Mouse (Mus musculus) embryonic facial prominence, embryonic 12.5 days (tissue): ENCODE data around the gene Bcl6. TPM values are rescaled to one million over a fixed set of nuclear protein-coding genes. Genes with fewer than 3 reads are reported as not detected.

ENCODE experiments used
- ATAC-seq: fragments of 200-750 bp; cut with Nextera tagmentation; 2 replicates; pipeline ENCODE4 v1.8.0; 2017; ENCODE audit not compliant: insufficient number of reproducible peaks, insufficient read depth, low FRiP score, low TSS enrichment
- H3K27ac ChIP-seq: fragments of 300-500 bp; sonication (generic); 2 replicates; pipeline ENCODE4 v1.5.1; 2016; ENCODE audit warnings: mild to moderate bottlenecking
- H3K27me3 ChIP-seq: fragments of 300-500 bp; sonication (generic); 2 replicates; pipeline ENCODE4 v1.6.1; 2016; ENCODE audit warnings: mild to moderate bottlenecking, moderate library complexity
- H3K36me3 ChIP-seq: fragments of 300-500 bp; sonication (generic); 2 replicates; pipeline ENCODE4 v1.6.1; 2016; ENCODE audit warnings: mild to moderate bottlenecking
- H3K4me1 ChIP-seq: fragments of 300-500 bp; sonication (generic); 2 replicates; pipeline ENCODE4 v1.6.1; 2016
- H3K4me2 ChIP-seq: fragments of 300-500 bp; sonication (generic); replicated peaks from 2 replicates; pipeline ENCODE4 v1.6.1; 2016; ENCODE audit warnings: mild to moderate bottlenecking, moderate library complexity
- H3K4me3 ChIP-seq: fragments of 300-500 bp; sonication (generic); 2 replicates; pipeline ENCODE4 v1.5.1; 2016; ENCODE audit warnings: mild to moderate bottlenecking
- H3K9ac ChIP-seq: fragments of 300-500 bp; sonication (generic); 2 replicates; pipeline ENCODE4 v1.6.1; 2016; ENCODE audit warnings: mild to moderate bottlenecking, moderate library complexity
- H3K9me3 ChIP-seq: fragments of 300-500 bp; sonication (generic); 2 replicates; pipeline ENCODE4 v1.6.1; 2016; ENCODE audit warnings: mild to moderate bottlenecking, moderate library complexity
- WGBS: fragments of 180-500 bp; shearing (Covaris S2); methylation state at CpG from one replicate; pipeline ENCODE4 v1.1.7; 2016; 5-methylcytosine and 5-hydroxymethylcytosine counted together
- polyA plus RNA-seq: library from polyadenylated mRNA; unstranded; fragments of >200 nt; fragmentation: Nextera tagmentation; extraction: Ambion mirVana; gene quantifications from 2 replicates; pipeline ENCODE4 v1.2.1, GENCODE M21; 2016

Bcl6 gene
- polyA plus RNA-seq, 1 experiment from 2014 or later: 0.51 TPM

DNA sequence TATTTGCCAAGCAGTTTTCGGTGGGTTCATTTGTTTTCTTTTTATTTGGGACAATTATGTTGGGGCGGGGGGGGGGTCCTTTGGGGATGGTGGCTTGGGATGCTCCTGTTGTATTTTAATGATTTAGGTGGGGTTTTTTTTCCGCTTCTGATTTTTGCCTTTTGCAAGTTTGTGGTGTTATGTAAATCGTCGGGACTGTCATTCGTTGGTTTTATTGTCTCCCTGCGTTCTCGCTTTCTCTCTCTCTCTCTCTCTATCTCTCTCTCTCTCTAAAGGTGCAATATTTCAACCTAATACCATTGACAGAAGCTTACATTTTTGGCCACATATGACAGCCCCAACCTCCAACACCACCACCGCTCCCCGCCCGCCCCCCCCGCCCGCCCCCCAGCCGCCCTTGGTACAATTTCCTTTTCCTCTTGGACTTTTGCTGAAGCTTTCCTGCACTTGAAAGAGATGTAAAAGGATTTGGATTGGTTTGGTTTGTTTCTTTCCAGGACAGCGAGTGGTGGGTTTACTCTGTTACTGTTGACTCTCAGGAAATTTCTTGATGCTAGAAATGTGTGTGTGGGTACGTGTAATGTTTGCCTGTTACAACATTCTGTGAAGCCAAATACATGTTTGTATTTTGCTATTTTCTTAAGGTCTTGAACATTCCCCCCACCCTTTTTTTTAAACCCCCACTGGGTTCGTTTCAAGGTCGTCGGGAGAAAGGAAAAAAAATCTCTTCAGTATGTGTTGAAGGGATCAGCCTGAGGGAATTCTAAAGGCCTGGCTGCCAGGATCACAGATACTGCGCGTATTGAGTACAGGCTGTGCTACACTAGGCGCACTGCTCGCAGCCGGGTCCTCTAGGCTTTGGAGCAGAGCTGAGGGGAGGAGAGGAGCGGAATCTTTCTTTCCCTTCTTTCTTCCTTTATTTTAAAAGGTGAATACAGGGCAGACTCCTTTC, 833 bp upstream of the Bcl6 start:
- H3K4me3 ChIP-seq: peak overlapping the region; percentile 72
- no peaks in the 10 kb centered on the region for H3K36me3 ChIP-seq
- H3K27me3 ChIP-seq: 0 out of 2 replicates have a peak, but pooled peaks cover 7% of the 10 kb centered on the region
- H3K9ac ChIP-seq: peak overlapping the region; percentile 49
- ATAC-seq: no peak
- H3K27ac ChIP-seq: peak overlapping the region; percentile 95
- H3K4me2 ChIP-seq: peak overlapping the region; percentile 90
- H3K4me1 ChIP-seq: peaks cover 34% of the 10 kb centered on the region
- no peaks in the 10 kb centered on the region for H3K9me3 ChIP-seq
- 2% methylated on average over 25 of the region's 25 CpGs for WGBS

DNA sequence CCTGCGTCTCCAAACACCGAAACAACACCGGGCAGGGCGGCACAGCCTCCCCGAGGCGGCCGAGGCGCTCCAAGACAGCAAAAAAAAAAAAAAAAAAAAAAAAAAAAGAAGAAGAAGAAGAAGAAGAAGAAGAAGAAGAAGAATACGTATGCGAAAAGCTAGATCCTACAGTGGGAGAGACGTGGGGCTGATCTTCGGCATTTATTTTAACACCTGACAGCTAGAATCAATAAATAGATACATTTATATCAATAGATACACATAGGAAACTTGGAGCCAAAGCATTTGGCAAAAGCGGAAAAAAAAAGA, 541 bp downstream of the Bcl6 start:
- Histone ChIP-seq H3K4me2 (peak overlapping the region; percentile 90), H3K27me3 (0 out of 2 replicates have a peak, but pooled peaks cover 7% of the 10 kb centered on the region), H3K4me3 (peak overlapping the region; percentile 72), H3K4me1 (peaks cover 34% of the 10 kb centered on the region), H3K27ac (peak overlapping the region; percentile 95), H3K36me3 (no peaks in the 10 kb centered on the region), H3K9ac (peak overlapping the region; percentile 74), H3K9me3 (no peaks in the 10 kb centered on the region)
- no peak for ATAC-seq
- 0% methylated on average over 13 of the region's 13 CpGs for WGBS

DNA sequence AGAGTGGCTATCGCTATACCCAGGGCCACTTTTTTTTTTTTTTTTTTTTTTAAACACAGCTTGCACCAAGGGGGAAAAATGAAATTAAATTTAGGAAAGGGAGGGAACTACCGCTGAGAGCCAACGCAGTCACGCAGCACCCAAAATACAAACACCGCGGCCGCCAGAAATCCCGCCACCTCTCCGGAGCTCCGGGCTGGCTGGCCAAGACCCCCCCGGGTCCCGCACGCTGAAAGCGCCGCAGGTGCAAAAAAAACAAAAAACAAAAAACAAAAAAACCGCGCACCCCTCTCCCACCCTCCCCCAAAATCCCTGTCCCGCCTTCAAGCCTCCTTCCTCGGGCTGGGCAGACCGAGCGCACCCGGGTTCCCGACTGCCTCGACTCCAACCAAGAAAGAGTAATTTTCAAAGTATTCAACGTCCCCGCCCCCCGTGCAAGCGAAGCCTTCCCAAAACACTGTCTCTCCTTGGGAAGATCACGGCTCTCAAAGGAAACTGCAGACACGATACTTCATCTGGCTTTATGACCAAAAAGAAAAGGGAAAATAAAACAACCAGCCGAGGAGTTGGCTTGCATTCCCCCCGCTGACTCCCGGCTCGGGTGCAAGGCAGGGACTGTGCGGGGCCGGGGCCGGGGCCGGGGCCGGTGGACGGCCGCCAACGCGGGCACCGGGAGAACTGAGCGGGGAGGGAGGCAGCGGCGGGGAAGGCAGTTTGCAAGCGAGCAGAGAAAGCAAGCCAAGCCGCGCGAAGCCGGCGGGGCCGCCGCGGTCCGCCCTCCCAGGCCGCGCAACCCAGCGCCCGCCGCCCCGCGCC, 1.1 kb downstream of the Bcl6 start:
- peaks cover 33% of the 10 kb centered on the region for H3K4me1 ChIP-seq
- H3K9me3 ChIP-seq: no peaks in the 10 kb centered on the region
- under 1% methylated on average over 59 of the region's 64 CpGs for WGBS
- 0 out of 2 replicates have a peak, but pooled peaks cover 7% of the 10 kb centered on the region for H3K27me3 ChIP-seq
- H3K9ac ChIP-seq: peak overlapping the region; percentile 74
- peak overlapping the region; percentile 95 for H3K27ac ChIP-seq
- H3K36me3 ChIP-seq: no peaks in the 10 kb centered on the region
- H3K4me3 ChIP-seq: peak overlapping the region; percentile 72
- H3K4me2 ChIP-seq: peak overlapping the region; percentile 90
- no peak for ATAC-seq

DNA sequence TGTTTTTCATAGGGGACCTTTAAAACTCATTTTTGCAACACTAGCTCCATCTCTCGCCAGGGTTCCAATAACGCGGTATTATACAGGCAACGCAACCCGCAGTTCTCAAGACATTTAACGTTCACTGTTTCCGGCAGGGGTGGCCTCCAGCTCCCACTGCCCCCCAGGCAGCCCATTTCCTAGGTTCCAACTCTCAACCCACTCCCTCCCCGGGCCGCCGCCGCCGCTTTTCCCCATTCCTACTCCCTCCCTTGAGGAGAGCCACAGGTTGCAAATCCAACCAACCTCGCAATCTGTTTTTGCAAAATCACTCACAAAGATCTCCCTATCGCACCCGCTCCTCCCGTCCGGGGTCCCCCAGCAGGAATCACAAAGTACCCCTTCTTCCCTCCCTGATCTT, 1.8 kb downstream of the Bcl6 start:
- ATAC-seq: no peak
- Histone ChIP-seq H3K9me3 (no peaks in the 10 kb centered on the region), H3K4me2 (peak overlapping the region; percentile 90), H3K36me3 (no peaks in the 10 kb centered on the region), H3K4me1 (peaks cover 35% of the 10 kb centered on the region), H3K27me3 (0 out of 2 replicates have a peak, but pooled peaks cover 7% of the 10 kb centered on the region), H3K27ac (no peak overlapping the region), H3K4me3 (peak overlapping the region; percentile 72), H3K9ac (peak overlapping the region; percentile 74)
- under 1% methylated on average over 17 of the region's 17 CpGs for WGBS

DNA sequence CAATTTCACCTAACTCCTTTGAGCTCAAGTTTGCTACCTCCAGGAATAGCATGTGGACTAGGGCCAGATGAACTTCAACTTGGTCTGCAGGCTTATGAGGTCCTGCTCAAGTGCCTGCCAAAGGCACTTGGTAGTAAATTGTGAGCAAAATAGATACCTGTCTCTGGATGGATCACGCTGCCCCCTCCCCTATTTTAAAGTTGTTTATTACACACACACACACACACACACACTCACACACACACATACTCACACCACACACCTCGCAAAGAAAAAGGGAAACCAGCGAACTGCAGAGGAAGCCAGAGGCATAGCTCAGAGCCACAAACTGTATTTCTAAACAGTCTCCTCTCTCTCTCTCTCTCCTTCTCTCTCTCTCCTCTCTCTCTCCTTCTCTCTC, 2.5 kb downstream of the Bcl6 start:
- Histone ChIP-seq H3K27ac (no peak overlapping the region), H3K9ac (no peak overlapping the region), H3K27me3 (0 out of 2 replicates have a peak, but pooled peaks cover 7% of the 10 kb centered on the region), H3K4me2 (peak overlapping the region; percentile 90), H3K36me3 (no peaks in the 10 kb centered on the region), H3K4me3 (0 out of 2 replicates have a peak overlapping the region, but pooled peaks have one; percentile 7), H3K4me1 (peaks cover 38% of the 10 kb centered on the region), H3K9me3 (no peaks in the 10 kb centered on the region)
- WGBS: 4% methylated on average over 3 of the region's 3 CpGs
- ATAC-seq: no peak

DNA sequence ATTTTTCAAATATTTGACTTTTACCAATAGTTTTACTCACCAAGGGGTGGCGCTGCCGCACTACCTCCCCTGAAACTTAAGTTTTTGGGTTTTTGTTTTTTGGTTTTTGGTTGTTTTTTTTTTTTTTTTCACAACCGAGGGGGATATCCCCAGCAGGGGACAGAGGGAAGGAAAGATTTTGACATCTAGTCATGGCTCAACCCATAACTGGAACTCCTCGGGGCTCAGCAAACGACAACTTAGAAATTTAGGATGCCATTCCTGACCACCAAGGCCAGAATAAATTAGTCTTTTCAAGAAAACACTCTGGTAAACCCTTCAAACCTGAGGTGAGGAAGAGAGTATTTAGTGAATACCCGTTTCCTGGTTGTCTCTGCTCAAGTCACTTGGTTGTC, 3.2 kb downstream of the Bcl6 start:
- ATAC-seq: no peak
- Histone ChIP-seq H3K4me2 (peak overlapping the region; percentile 88), H3K36me3 (no peaks in the 10 kb centered on the region), H3K4me3 (no peak overlapping the region), H3K9me3 (no peaks in the 10 kb centered on the region), H3K9ac (no peak overlapping the region), H3K27ac (no peak overlapping the region), H3K4me1 (peaks cover 41% of the 10 kb centered on the region), H3K27me3 (peaks cover 12% of the 10 kb centered on the region)
- WGBS: under 1% methylated on average over 6 of the region's 6 CpGs

DNA sequence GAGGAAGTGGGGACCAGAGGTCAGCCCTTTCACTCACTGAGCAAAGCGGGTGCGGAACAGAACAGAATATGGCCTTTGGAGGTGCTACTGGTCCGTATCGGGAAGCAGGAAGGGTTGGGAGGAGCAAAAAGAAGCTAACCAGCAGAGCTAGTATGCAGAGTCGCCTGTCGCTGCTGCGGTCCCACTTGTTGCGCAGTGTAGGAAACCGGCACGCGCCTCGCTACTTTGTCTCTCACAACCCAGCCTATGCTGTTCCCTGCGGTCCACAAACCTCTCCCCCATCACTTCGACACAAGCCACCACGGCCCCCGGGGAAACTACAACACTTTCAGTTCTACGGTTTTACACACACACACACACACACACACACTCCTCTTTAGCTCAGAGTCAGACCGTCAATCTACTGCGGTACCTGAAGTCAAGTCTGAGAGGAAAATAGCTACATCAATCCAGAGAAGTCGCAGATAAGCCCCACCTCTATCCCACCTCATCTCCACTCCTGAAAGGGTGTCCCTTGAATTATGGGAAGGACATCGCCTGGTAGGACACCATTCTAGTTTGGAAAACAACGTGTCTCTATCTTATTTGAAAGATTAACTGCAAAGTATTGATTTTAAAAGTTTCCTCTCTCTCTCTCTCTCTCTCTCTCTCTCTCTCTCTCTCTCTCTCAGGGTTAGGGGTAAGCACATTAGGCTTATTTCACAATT, 3.7 kb downstream of the Bcl6 start:
- no peaks in the 10 kb centered on the region for H3K9me3 ChIP-seq
- peak overlapping the region; percentile 88 for H3K4me2 ChIP-seq
- no peaks in the 10 kb centered on the region for H3K36me3 ChIP-seq
- no peak overlapping the region for H3K27ac ChIP-seq
- peaks cover 18% of the 10 kb centered on the region for H3K27me3 ChIP-seq
- H3K4me1 ChIP-seq: peaks cover 43% of the 10 kb centered on the region
- H3K4me3 ChIP-seq: peak overlapping the region; percentile 39
- H3K9ac ChIP-seq: peak overlapping the region; percentile 44
- peak; percentile 19; the same call in 1 of the 2 replicates for ATAC-seq
- whole genome bisulfite sequencing: 1% methylated on average over 22 of the region's 22 CpGs

DNA sequence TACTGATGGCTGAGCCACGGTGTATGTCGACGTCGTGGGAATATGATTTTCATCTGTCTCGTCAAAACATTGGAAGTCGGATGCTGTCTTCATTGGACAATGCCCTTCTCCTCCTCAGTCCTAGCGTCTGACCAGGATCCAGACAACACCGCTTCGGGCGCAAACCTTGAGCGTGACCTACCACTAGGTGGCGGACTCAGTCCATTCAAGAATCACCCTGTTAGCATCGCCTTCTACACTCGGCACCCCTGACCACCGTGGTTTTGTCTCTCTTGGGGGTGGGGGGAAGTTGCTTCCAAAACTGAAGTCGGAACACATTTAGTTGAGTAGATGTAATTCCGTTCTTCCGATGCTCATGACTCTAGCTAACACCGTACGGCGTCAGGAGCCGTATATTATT, 4.5 kb downstream of the Bcl6 start:
- ATAC-seq: peak; percentile 58; the same call in 1 of the 2 replicates
- no peaks in the 10 kb centered on the region for H3K9me3 ChIP-seq
- no peaks in the 10 kb centered on the region for H3K36me3 ChIP-seq
- H3K9ac ChIP-seq: 0 out of 2 replicates have a peak overlapping the region, but pooled peaks have one; percentile 44
- H3K27me3 ChIP-seq: peaks cover 25% of the 10 kb centered on the region
- H3K4me3 ChIP-seq: peak overlapping the region; percentile 39
- no peak overlapping the region for H3K27ac ChIP-seq
- peaks cover 39% of the 10 kb centered on the region for H3K4me1 ChIP-seq
- H3K4me2 ChIP-seq: peak overlapping the region; percentile 88
- under 1% methylated on average over 22 of the region's 22 CpGs for WGBS

DNA sequence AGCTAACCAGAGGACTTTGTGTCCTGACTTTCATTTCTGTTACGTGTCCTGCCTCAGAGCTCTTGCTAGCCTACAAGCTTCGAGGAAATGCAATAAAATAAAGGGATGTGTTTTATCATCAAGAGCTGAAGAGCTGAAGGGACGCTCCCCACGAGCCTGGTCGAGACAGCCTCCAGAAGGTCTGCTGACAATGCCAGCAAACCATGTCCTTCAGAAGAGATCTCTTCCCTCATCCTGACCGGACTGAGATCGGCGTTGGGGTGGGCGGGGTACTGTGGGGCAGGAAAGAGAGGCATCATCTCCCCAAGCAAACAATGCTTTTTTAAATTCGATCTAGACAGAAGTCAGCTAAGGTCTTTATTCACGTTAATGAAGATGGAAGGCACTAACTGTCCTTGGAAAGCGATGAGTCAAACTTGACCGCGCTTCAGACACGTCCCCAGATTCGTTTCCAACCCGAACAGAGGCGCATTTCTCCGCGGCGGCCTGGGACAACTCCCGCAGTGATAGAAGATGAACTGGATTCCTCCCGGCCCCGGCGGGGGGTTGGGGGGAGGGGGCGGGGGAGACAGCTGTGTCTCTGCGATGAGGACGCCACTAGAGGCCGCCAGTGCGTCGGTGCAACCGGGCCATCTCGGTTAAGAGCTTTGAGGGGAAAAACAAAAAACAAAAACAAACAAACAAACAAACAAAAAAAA, 5.6 kb downstream of the Bcl6 start:
- no peak for ATAC-seq
- Histone ChIP-seq H3K9me3 (no peaks in the 10 kb centered on the region), H3K4me3 (peak overlapping the region; percentile 34), H3K4me1 (peaks cover 39% of the 10 kb centered on the region), H3K4me2 (peak overlapping the region; percentile 88), H3K27me3 (peaks cover 28% of the 10 kb centered on the region), H3K27ac (no peak overlapping the region), H3K9ac (peak overlapping the region; percentile 36), H3K36me3 (no peaks in the 10 kb centered on the region)
- 2% methylated on average over 33 of the region's 33 CpGs for WGBS

DNA sequence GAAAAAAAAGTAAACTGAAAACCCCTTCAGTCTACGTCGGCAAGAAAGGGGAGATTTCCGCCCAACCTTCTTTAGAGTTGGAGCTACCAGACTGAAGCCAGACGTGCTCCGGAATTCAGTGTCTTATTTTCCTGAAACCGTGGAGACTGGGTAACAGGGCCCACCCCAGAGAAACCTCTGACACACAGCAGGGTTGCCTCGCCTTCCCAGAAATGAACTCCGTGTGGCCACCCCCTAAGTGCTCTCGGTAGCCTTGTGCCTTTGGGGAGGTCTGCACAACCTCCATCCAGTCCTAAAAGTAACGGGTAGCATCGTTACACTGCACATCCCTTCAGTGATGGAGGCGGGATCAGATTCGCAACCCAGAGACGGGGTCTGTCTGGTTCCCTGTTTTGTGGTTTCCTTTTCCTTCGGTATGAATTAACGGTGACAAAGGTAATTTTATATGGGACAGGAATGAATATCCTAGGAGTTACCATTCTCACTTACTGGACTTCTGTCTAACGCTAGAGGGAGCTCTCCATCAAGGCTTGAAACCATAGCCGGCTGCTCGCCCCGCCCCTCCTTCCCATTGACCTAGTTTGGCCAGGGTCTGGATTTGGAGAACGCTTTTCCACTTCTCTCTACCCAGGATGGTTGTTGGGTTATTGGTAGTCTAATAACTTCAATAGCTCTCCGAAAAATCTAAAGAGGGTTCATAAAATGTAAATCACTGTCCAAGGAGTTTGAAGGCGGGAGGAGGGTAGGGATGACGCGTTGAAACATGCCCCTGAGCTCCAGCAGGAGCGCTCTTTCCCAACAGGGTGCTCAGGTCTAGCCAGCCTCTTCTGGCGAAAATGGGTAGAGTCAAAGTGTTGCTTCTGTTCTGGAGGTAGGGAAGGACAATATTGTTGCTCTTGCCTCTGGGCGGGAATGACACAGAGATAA, 6.5 kb downstream of the Bcl6 start:
- H3K4me1 ChIP-seq: peaks cover 39% of the 10 kb centered on the region
- 2% methylated on average over 28 of the region's 28 CpGs for WGBS
- H3K27me3 ChIP-seq: peaks cover 28% of the 10 kb centered on the region
- no peak overlapping the region for H3K27ac ChIP-seq
- peak overlapping the region; percentile 88 for H3K4me2 ChIP-seq
- ATAC-seq: peak; percentile 70
- peak overlapping the region; percentile 34 for H3K4me3 ChIP-seq
- H3K36me3 ChIP-seq: no peaks in the 10 kb centered on the region
- H3K9ac ChIP-seq: peak overlapping the region; percentile 22; the same call in 1 of the 2 replicates
- H3K9me3 ChIP-seq: no peaks in the 10 kb centered on the region
